Mouse (Mus musculus): ENCODE results near the gene Gpr152. TPM values are rescaled to one million over a fixed set of nuclear protein-coding genes. Genes with fewer than 3 reads are reported as not detected.

Gpr152 gene
- polyA plus RNA-seq, 1 experiment from 2014 or later, result not detected

- peaks cover 6% of the 10 kb centered on the region; the same call in 1 of the 2 replicates for H3K9me3 ChIP-seq (replicated peaks)
- no peaks in the 10 kb centered on the region for H3K27me3 ChIP-seq (ENCODE audit: low read depth, poor library complexity, severe bottlenecking)
- WGBS, result 91% methylated on average over 11 of the region's 11 CpGs
- H3K4me3 ChIP-seq, result peak overlapping the region; percentile 84
- no peak for DNase-seq (ENCODE audit: low spot score)
- H3K27ac ChIP-seq (replicated peaks), result peak overlapping the region; percentile 87
- H3K4me1 ChIP-seq, result peaks cover 31% of the 10 kb centered on the region
- H3K36me3 ChIP-seq, result peaks cover 44% of the 10 kb centered on the region
Measured at GRCm38 (mm10) chr19:4149283-4149682, 9.7 kb downstream of the Gpr152 start.

GRCm38 (mm10) chr19:4149764-4150461 lies 10.3 kb downstream of the Gpr152 start:
- peaks cover 6% of the 10 kb centered on the region; the same call in 1 of the 2 replicates for H3K9me3 ChIP-seq (replicated peaks)
- H3K27me3 ChIP-seq (ENCODE audit: low read depth, poor library complexity, severe bottlenecking), result no peaks in the 10 kb centered on the region
- peaks cover 33% of the 10 kb centered on the region for H3K4me1 ChIP-seq
- H3K36me3 ChIP-seq, result peaks cover 44% of the 10 kb centered on the region
- no peak overlapping the region for H3K27ac ChIP-seq (replicated peaks)
- peak overlapping the region; percentile 84 for H3K4me3 ChIP-seq
- DNase-seq (ENCODE audit: low spot score), result no peak
- WGBS, result 90% methylated on average over 17 of the region's 17 CpGs

- 89% methylated on average over 22 of the region's 22 CpGs for WGBS
- H3K4me3 ChIP-seq, result peak overlapping the region; percentile 14; the same call in 1 of the 2 replicates
- H3K27ac ChIP-seq (replicated peaks), result no peak overlapping the region
Measured at GRCm38 (mm10) chr19:4150567-4151487, 11.2 kb downstream of the Gpr152 start.

GRCm38 (mm10) chr19:4151488-4151860 lies 11.9 kb downstream of the Gpr152 start:
- Histone ChIP-seq H3K36me3 (peaks cover 55% of the 10 kb centered on the region), H3K4me1 (peaks cover 42% of the 10 kb centered on the region), H3K4me3 (no peak overlapping the region), H3K27me3 (ENCODE audit: low read depth, poor library complexity, severe bottlenecking) (no peaks in the 10 kb centered on the region), H3K27ac (replicated peaks) (no peak overlapping the region), H3K9me3 (replicated peaks) (no peaks in the 10 kb centered on the region)
- DNase-seq (ENCODE audit: low spot score), result no peak
- WGBS, result 79% methylated on average over 5 of the region's 5 CpGs

More at GRCm38 (mm10) chr19:4150567-4151487, 11.2 kb downstream of the Gpr152 start:
- Histone ChIP-seq H3K27me3 (ENCODE audit: low read depth, poor library complexity, severe bottlenecking) (no peaks in the 10 kb centered on the region), H3K36me3 (peaks cover 49% of the 10 kb centered on the region), H3K9me3 (replicated peaks) (peaks cover 4% of the 10 kb centered on the region; the same call in 1 of the 2 replicates), H3K4me1 (peaks cover 36% of the 10 kb centered on the region)
- DNase-seq (ENCODE audit: low spot score), result no peak

GRCm38 (mm10) chr19:4151898-4152297 lies 12.3 kb downstream of the Gpr152 start:
- Histone ChIP-seq H3K9me3 (replicated peaks) (no peaks in the 10 kb centered on the region), H3K27me3 (ENCODE audit: low read depth, poor library complexity, severe bottlenecking) (no peaks in the 10 kb centered on the region), H3K36me3 (peaks cover 59% of the 10 kb centered on the region), H3K4me3 (no peak overlapping the region), H3K4me1 (peaks cover 42% of the 10 kb centered on the region), H3K27ac (replicated peaks) (no peak overlapping the region)
- no peak for DNase-seq (ENCODE audit: low spot score)
- 87% methylated on average over 5 of the region's 5 CpGs for WGBS

- Histone ChIP-seq H3K4me3 (no peak overlapping the region), H3K27ac (replicated peaks) (no peak overlapping the region), H3K36me3 (peaks cover 67% of the 10 kb centered on the region), H3K9me3 (replicated peaks) (no peaks in the 10 kb centered on the region), H3K27me3 (ENCODE audit: low read depth, poor library complexity, severe bottlenecking) (no peaks in the 10 kb centered on the region), H3K4me1 (peaks cover 37% of the 10 kb centered on the region)
- 86% methylated on average over 8 of the region's 8 CpGs for WGBS
- no peak for DNase-seq (ENCODE audit: low spot score)
Measured at GRCm38 (mm10) chr19:4152445-4153231, 13.1 kb downstream of the Gpr152 start.

- no peaks in the 10 kb centered on the region for H3K27me3 ChIP-seq (ENCODE audit: low read depth, poor library complexity, severe bottlenecking)
- 75% methylated on average over 11 of the region's 11 CpGs for WGBS
- peaks cover 73% of the 10 kb centered on the region for H3K36me3 ChIP-seq
- H3K4me3 ChIP-seq, result no peak within 1 kb of the TSS
- peaks cover 31% of the 10 kb centered on the region for H3K4me1 ChIP-seq
- no peaks in the 10 kb centered on the region for H3K9me3 ChIP-seq (replicated peaks)
- H3K27ac ChIP-seq (replicated peaks), result no peak within 1 kb of the TSS; the same call in 1 of the 2 replicates
- DNase-seq (ENCODE audit: low spot score), result no peak
Measured at GRCm38 (mm10) chr19:4153232-4153654, 13.7 kb downstream of the Gpr152 start, which contains the start of gene Ptprcap. Gene Ptprcap (plus strand): TSS chr19:4153604.

GRCm38 (mm10) chr19:4154437-4155222 lies 15.0 kb downstream of the Gpr152 start:
- peaks cover 87% of the 10 kb centered on the region for H3K36me3 ChIP-seq

GRCm38 (mm10) chr19:4155223-4156072 lies 15.9 kb downstream of the Gpr152 start:
- Histone ChIP-seq H3K27me3 (ENCODE audit: low read depth, poor library complexity, severe bottlenecking) (no peaks in the 10 kb centered on the region), H3K27ac (replicated peaks) (peak overlapping the region; percentile 3; the same call in 1 of the 2 replicates), H3K9me3 (replicated peaks) (no peaks in the 10 kb centered on the region), H3K36me3 (peaks cover 85% of the 10 kb centered on the region), H3K4me1 (peaks cover 14% of the 10 kb centered on the region), H3K4me3 (no peak overlapping the region)
- 80% methylated on average over 6 of the region's 6 CpGs for WGBS
- no peak for DNase-seq (ENCODE audit: low spot score)

More at GRCm38 (mm10) chr19:4154437-4155222, 15.0 kb downstream of the Gpr152 start:
- H3K9me3 ChIP-seq (replicated peaks), result no peaks in the 10 kb centered on the region
- no peak for DNase-seq (ENCODE audit: low spot score)
- H3K27ac ChIP-seq (replicated peaks), result no peak overlapping the region; the same call in 1 of the 2 replicates
- H3K4me3 ChIP-seq, result no peak overlapping the region
- peaks cover 20% of the 10 kb centered on the region for H3K4me1 ChIP-seq
- H3K27me3 ChIP-seq (ENCODE audit: low read depth, poor library complexity, severe bottlenecking), result no peaks in the 10 kb centered on the region
- 83% methylated on average over 13 of the region's 13 CpGs for WGBS

GRCm38 (mm10) chr19:4156073-4156579 lies 16.5 kb downstream of the Gpr152 start:
- H3K9me3 ChIP-seq (replicated peaks), result no peaks in the 10 kb centered on the region
- H3K36me3 ChIP-seq, result peaks cover 85% of the 10 kb centered on the region
- peaks cover 11% of the 10 kb centered on the region for H3K4me1 ChIP-seq
- 68% methylated on average over 20 of the region's 20 CpGs for WGBS
- no peaks in the 10 kb centered on the region for H3K27me3 ChIP-seq (ENCODE audit: low read depth, poor library complexity, severe bottlenecking)
- DNase-seq (ENCODE audit: low spot score), result no peak
- no peak overlapping the region for H3K4me3 ChIP-seq
- peak overlapping the region; percentile 3; the same call in 1 of the 2 replicates for H3K27ac ChIP-seq (replicated peaks)

- H3K27me3 ChIP-seq (ENCODE audit: low read depth, poor library complexity, severe bottlenecking), result no peaks in the 10 kb centered on the region
- peaks cover 11% of the 10 kb centered on the region for H3K4me1 ChIP-seq
- H3K9me3 ChIP-seq (replicated peaks), result no peaks in the 10 kb centered on the region
- H3K4me3 ChIP-seq, result no peak overlapping the region
- peaks cover 83% of the 10 kb centered on the region for H3K36me3 ChIP-seq
- DNase-seq (ENCODE audit: low spot score), result no peak
- no peak overlapping the region for H3K27ac ChIP-seq (replicated peaks)
- WGBS, result 92% methylated on average over 12 of the region's 12 CpGs
Measured at GRCm38 (mm10) chr19:4156771-4157170, 17.2 kb downstream of the Gpr152 start.
